Mouse (Mus musculus): ENCODE measurements around the gene Cox10.
A peak's percentile ranks its signal among the peaks of the same experiment; 100 is the strongest.

Cox10 gene

GRCm38 (mm10) chr11:63990311-63990710 is 89.0 kb downstream of the Cox10 start:
- DNase-seq = peak; percentile 26

GRCm38 (mm10) chr11:63988991-63989860 is 90.0 kb downstream of the Cox10 start:
- peak; percentile 41 for DNase-seq

GRCm38 (mm10) chr11:63988031-63988665 is 91.1 kb downstream of the Cox10 start:
- DNase-seq = no peak

- no peak for DNase-seq
Measured at GRCm38 (mm10) chr11:63986710-63987109, 92.6 kb downstream of the Cox10 start.

GRCm38 (mm10) chr11:63985481-63985880 is 93.8 kb downstream of the Cox10 start:
- DNase-seq = peak; percentile 63

- peak; percentile 49 for DNase-seq
Measured at GRCm38 (mm10) chr11:63984622-63985168, 94.6 kb downstream of the Cox10 start.

- no peak for DNase-seq
Measured at GRCm38 (mm10) chr11:63977741-63978140, 101.5 kb downstream of the Cox10 start.

GRCm38 (mm10) chr11:63976775-63977174 is 102.5 kb downstream of the Cox10 start:
- DNase-seq = no peak

- DNase-seq = no peak
Measured at GRCm38 (mm10) chr11:63975260-63975899, 103.9 kb downstream of the Cox10 start.

- no peak for DNase-seq
Measured at GRCm38 (mm10) chr11:63973973-63974372, 105.3 kb downstream of the Cox10 start.

- DNase-seq = no peak
Measured at GRCm38 (mm10) chr11:63971462-63971861, 107.8 kb downstream of the Cox10 start.

GRCm38 (mm10) chr11:63970818-63971217 is 108.5 kb downstream of the Cox10 start:
- no peak for DNase-seq

- DNase-seq = no peak
Measured at GRCm38 (mm10) chr11:63969205-63969910, 109.9 kb downstream of the Cox10 start.

- DNase-seq = no peak
Measured at GRCm38 (mm10) chr11:63968388-63969035, 110.8 kb downstream of the Cox10 start.

- no peak for DNase-seq
Measured at GRCm38 (mm10) chr11:63967641-63968387, 111.5 kb downstream of the Cox10 start.

- DNase-seq = no peak
Measured at GRCm38 (mm10) chr11:63965437-63965836, 113.8 kb downstream of the Cox10 start.

GRCm38 (mm10) chr11:63957207-63957606 is 122.1 kb downstream of the Cox10 start:
- peak; percentile 59 for DNase-seq

GRCm38 (mm10) chr11:63956748-63957147 is 122.5 kb downstream of the Cox10 start:
- no peak for DNase-seq

GRCm38 (mm10) chr11:63953887-63954286 is 125.4 kb downstream of the Cox10 start:
- DNase-seq = no peak

- DNase-seq = no peak
Measured at GRCm38 (mm10) chr11:63952743-63953191, 126.5 kb downstream of the Cox10 start.

Measured in thymus, postnatal 4 days (tissue).